Mouse (Mus musculus) kidney, embryonic 15.5 days (tissue): ENCODE results near the gene Klhl40. TPM values are rescaled to one million over a fixed set of nuclear protein-coding genes. Genes with fewer than 3 reads are reported as not detected.

Experiments used
- ATAC-seq: fragments of 200-750 bp; cut with Nextera tagmentation; replicated peaks from 2 replicates; pipeline ENCODE4 v1.8.0; 2017; ENCODE audit warnings: moderate TSS enrichment; ENCODE audit not compliant: low FRiP score
- H3K27ac ChIP-seq: fragments of 300-500 bp; sonication (generic); 2 replicates; pipeline ENCODE4 v1.5.1; 2015; ENCODE audit warnings: mild to moderate bottlenecking, inconsistent platforms
- H3K27me3 ChIP-seq: fragments of 300-500 bp; sonication (generic); 2 replicates; pipeline ENCODE4 v1.6.1; 2015; ENCODE audit warnings: inconsistent platforms
- H3K36me3 ChIP-seq: fragments of 300-500 bp; sonication (generic); 2 replicates; pipeline ENCODE4 v1.6.1; 2015; ENCODE audit warnings: inconsistent platforms
- H3K4me1 ChIP-seq: fragments of 300-500 bp; sonication (generic); 2 replicates; pipeline ENCODE4 v1.6.1; 2015; ENCODE audit warnings: inconsistent platforms
- H3K4me2 ChIP-seq: fragments of 300-500 bp; sonication (generic); 2 replicates; pipeline ENCODE4 v1.6.1; 2015; ENCODE audit warnings: moderate library complexity, mild to moderate bottlenecking, inconsistent platforms
- H3K4me3 ChIP-seq: fragments of 300-500 bp; sonication (generic); replicated peaks from 2 replicates; pipeline ENCODE4 v1.5.1; 2015; ENCODE audit warnings: mild to moderate bottlenecking, inconsistent platforms
- H3K9ac ChIP-seq: fragments of 300-500 bp; sonication (generic); 2 replicates; pipeline ENCODE4 v1.6.1; 2015; ENCODE audit warnings: mild to moderate bottlenecking, inconsistent platforms
- H3K9me3 ChIP-seq: fragments of 300-500 bp; sonication (generic); replicated peaks from 2 replicates; pipeline ENCODE4 v1.6.1; 2016; ENCODE audit warnings: inconsistent platforms
- WGBS: fragments of 180-500 bp; shearing (Covaris S2); methylation state at CpG from one replicate; pipeline ENCODE4 v1.1.7; 2015; ENCODE audit warnings: mixed read lengths; 5-methylcytosine and 5-hydroxymethylcytosine counted together
- polyA plus RNA-seq: library from polyadenylated mRNA; unstranded; fragments of >200 nt; fragmentation: Nextera tagmentation; extraction: Ambion mirVana; gene quantifications from 2 replicates; pipeline ENCODE4 v1.2.1, GENCODE M21; 2015

Gene Klhl40
- polyA plus RNA-seq, 1 experiment from 2014 or later: 1.8 TPM

DNA sequence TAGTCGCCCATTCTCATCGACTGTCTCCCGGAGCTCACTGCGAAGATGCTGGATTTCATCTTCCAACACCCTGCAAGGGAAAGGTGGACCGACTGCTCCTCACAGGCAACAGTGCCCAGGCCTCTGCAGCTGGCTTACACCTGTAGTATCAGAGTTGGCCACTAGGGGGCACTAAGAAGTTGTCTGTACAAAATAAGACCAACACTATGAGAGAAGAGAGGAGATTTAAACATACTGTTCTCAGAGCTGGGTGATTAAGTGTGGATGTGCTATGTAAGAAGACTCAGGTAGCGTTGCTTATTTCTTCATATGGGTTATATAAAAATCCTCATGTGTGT, 53.5 kb downstream of the Klhl40 start:
- ATAC-seq: 0 out of 2 replicates have a peak, but pooled peaks have one; percentile 40

More for the DNA sequence above, 53.5 kb downstream of the Klhl40 start:
- H3K4me2 ChIP-seq: no peak overlapping the region
- no peaks in the 10 kb centered on the region for H3K4me1 ChIP-seq
- no peaks in the 10 kb centered on the region for H3K36me3 ChIP-seq
- no peak overlapping the region for H3K9ac ChIP-seq
- no peaks in the 10 kb centered on the region for H3K27me3 ChIP-seq
- no peaks in the 10 kb centered on the region for H3K9me3 ChIP-seq
- H3K4me3 ChIP-seq: no peak overlapping the region
- no peak overlapping the region for H3K27ac ChIP-seq
- 26% methylated on average over 6 of the region's 6 CpGs for WGBS

Other genes starting within 250 kb of the Klhl40 start
- not detected in 2 replicates for gene Lyzl4, start 135.5 kb upstream of the Klhl40 start, polyA plus RNA-seq
- 0.18 and 0.39 TPM in 2 replicates for gene Vipr1, start 134.9 kb upstream of the Klhl40 start, polyA plus RNA-seq
- 10.5 and 10.6 TPM in 2 replicates for gene Sec22c, start 72.1 kb upstream of the Klhl40 start, polyA plus RNA-seq
- gene Ss18l2, start 67.3 kb upstream of the Klhl40 start, polyA plus RNA-seq: 113 and 128 TPM in 2 replicates
- gene Nktr, start 58.4 kb upstream of the Klhl40 start, polyA plus RNA-seq: 59.6 and 67.8 TPM in 2 replicates
- gene Zfp651, start 18.3 kb upstream of the Klhl40 start, polyA plus RNA-seq: 12.8 and 15.3 TPM in 2 replicates
- 0.69 and 0.80 TPM in 2 replicates for gene Hhatl, start 14.9 kb downstream of the Klhl40 start, polyA plus RNA-seq
- gene Ccdc13, start 61.9 kb downstream of the Klhl40 start, polyA plus RNA-seq: 0.47 and 0.53 TPM in 2 replicates
- gene Higd1a, start 80.8 kb downstream of the Klhl40 start, polyA plus RNA-seq: 151 and 153 TPM in 2 replicates
- 0.40 and 0.57 TPM in 2 replicates for gene Ackr2, start 120.7 kb downstream of the Klhl40 start, polyA plus RNA-seq
- gene Cyp8b1, start 138.7 kb downstream of the Klhl40 start, polyA plus RNA-seq: 0.10 TPM in 1 of 2 replicates, not detected in the other
- 1.1 and 2.1 TPM in 2 replicates for gene Fam198a, start 173.4 kb downstream of the Klhl40 start, polyA plus RNA-seq
- 14.7 and 17.1 TPM in 2 replicates for gene Pomgnt2, start 219.5 kb downstream of the Klhl40 start, polyA plus RNA-seq